ENCODE assay signal across 8 mouse cellular contexts in the genomic region with DNA sequence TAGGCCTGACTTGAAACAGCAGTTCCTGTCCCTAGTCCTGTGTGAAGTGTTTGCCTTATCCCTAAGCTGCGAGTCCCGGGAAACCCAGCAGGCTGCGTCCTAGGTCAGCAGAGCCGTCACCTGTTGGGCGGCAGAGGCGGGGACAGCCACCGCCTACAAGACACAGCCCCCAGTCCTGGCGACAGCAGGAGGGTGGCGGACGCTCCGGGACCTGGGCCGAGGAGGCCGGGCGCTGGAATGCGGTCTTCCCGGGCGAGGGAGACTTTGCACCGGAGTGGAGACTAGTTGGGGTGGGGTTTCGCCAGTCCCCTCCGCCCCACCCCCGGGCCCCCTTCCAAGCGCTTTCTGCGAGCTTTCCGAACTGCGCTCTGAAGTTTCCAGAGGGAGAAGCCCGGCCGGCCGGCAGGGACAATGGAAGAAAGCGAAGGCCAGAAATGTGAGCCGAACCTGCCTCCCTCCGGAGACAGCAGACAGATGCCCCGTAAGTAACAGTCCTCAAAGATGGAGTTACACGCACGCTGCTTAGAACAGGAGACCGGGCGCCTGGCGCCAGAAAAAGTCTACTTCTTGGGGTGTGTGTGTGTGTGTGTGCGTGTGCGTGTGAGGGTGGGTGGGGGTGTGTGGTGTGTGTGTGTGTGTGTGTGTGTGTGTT.
DNase-seq lines count a peak whose midpoint lies in the region; ATAC-seq and TF ChIP-seq lines count a peak whose summit lies in the region.

No protein-coding gene starts in this region.

- WGBS in lung, adult 2 months: 1% methylated on average over 39 of the region's 39 CpGs

- peak; percentile 35; the same call in 1 of the 2 replicates for TF ChIP-seq CTCF in lung, adult 2 months (IDR thresholded peaks at IDR 0.05; ENCODE audit: insufficient read depth, low read length)

- peak; percentile 57; the same call in 1 of the 2 replicates for TF ChIP-seq POLR2A in lung, adult 2 months (IDR thresholded peaks at IDR 0.05; ENCODE audit: borderline replicate concordance, extremely low read depth, low read depth, low read length)

- DNase-seq in frontal cortex, postnatal 14 days (ENCODE audit: low spot score in 2 of 2): no peak
- peak; percentile 81 for DNase-seq in embryo, embryonic 10 days (ENCODE audit: low spot score)
- peak; percentile 97 for DNase-seq in heart, adult 11 months
- peak; percentile 81 for DNase-seq in kidney, adult 11 months
- DNase-seq in lung, adult 2 months: peak; percentile 78
- DNase-seq in ovary, postnatal 36 days (ENCODE audit: low spot score): peak; percentile 66

- ATAC-seq in frontal cortex, adult (ENCODE audit: low TSS enrichment): peak; percentile 48
- ATAC-seq in granulocyte monocyte progenitor cell, adult 5-6 weeks (replicated peaks; ENCODE audit: poor library complexity, severe bottlenecking): no peak

- peaks cover 10% of the 10 kb centered on the region; the same call in 1 of the 2 replicates for H3K4me1 ChIP-seq in lung, adult 2 months (ENCODE audit: control insufficient read depth, insufficient read depth, low read length)

- peak overlapping the region; percentile 47 for H3K4me3 ChIP-seq in lung, adult 2 months (replicated peaks; ENCODE audit: extremely low read depth, low read depth, low read length)

Comparison
In these comparisons a context has a peak if more than half of its experiments do, and no peak if none do; other contexts are left out.
1. DNase-seq: peak in embryo, embryonic 10 days (single experiment), heart, adult 11 months (single experiment), kidney, adult 11 months (single experiment), lung, adult 2 months (single experiment) and ovary, postnatal 36 days (single experiment); none in frontal cortex, postnatal 14 days (0 of 2).